Mouse (Mus musculus): Measurements from ENCODE around the gene Rtl8c. TPM values are rescaled to one million over a fixed set of nuclear protein-coding genes. Genes with fewer than 3 reads are reported as not detected.

The Rtl8c gene
- polyA plus RNA-seq, 1 experiment from 2014 or later = 79.1 TPM

Other genes with a start within 250 kb of the Rtl8c start
- gene Mospd1, start 237.5 kb upstream of the Rtl8c start, polyA plus RNA-seq (2014; fragmentation: Nextera tagmentation; extraction: Ambion mirVana) = 66.5 and 67.3 TPM in 2 replicates
- not detected in 2 replicates for gene Etd, start 173.1 kb upstream of the Rtl8c start, polyA plus RNA-seq (2014; fragmentation: Nextera tagmentation; extraction: Ambion mirVana)
- gene Gm14597, start 947 bp downstream of the Rtl8c start, polyA plus RNA-seq (2014; fragmentation: Nextera tagmentation; extraction: Ambion mirVana) = not detected in 2 replicates
- 95.2 and 111 TPM in 2 replicates for gene Rtl8a, start 35.6 kb downstream of the Rtl8c start, polyA plus RNA-seq (2014; fragmentation: Nextera tagmentation; extraction: Ambion mirVana)
- 82.8 and 85.5 TPM in 2 replicates for gene Rtl8b, start 62.4 kb downstream of the Rtl8c start, polyA plus RNA-seq (2014; fragmentation: Nextera tagmentation; extraction: Ambion mirVana)
- gene 4930502E18Rik, start 116.8 kb downstream of the Rtl8c start, polyA plus RNA-seq (2014; fragmentation: Nextera tagmentation; extraction: Ambion mirVana) = 0.10 TPM in 1 of 2 replicates, not detected in the other
- not detected in 2 replicates for gene 1700013H16Rik, start 149.8 kb downstream of the Rtl8c start, polyA plus RNA-seq (2014; fragmentation: Nextera tagmentation; extraction: Ambion mirVana)
- not detected in 2 replicates for gene Zfp36l3, start 168.4 kb downstream of the Rtl8c start, polyA plus RNA-seq (2014; fragmentation: Nextera tagmentation; extraction: Ambion mirVana)
- gene Xlr, start 189.7 kb downstream of the Rtl8c start, polyA plus RNA-seq (2014; fragmentation: Nextera tagmentation; extraction: Ambion mirVana) = 1.1 and 2.0 TPM in 2 replicates